Mouse (Mus musculus): ENCODE measurements around the gene Gm3854. TPM values are rescaled to one million over a fixed set of nuclear protein-coding genes. Genes with fewer than 3 reads are reported as not detected.
A peak's percentile ranks its signal among the peaks of the same experiment; 100 is the strongest.
"Not testable (repeated sequence)": the region's sequence is repeated elsewhere in the genome, so short reads cannot be mapped to it uniquely, and the experiment has no call there.

The Gm3854 gene
- polyA plus RNA-seq, 1 experiment from 2014 or later, result 1.3 TPM

DNA sequence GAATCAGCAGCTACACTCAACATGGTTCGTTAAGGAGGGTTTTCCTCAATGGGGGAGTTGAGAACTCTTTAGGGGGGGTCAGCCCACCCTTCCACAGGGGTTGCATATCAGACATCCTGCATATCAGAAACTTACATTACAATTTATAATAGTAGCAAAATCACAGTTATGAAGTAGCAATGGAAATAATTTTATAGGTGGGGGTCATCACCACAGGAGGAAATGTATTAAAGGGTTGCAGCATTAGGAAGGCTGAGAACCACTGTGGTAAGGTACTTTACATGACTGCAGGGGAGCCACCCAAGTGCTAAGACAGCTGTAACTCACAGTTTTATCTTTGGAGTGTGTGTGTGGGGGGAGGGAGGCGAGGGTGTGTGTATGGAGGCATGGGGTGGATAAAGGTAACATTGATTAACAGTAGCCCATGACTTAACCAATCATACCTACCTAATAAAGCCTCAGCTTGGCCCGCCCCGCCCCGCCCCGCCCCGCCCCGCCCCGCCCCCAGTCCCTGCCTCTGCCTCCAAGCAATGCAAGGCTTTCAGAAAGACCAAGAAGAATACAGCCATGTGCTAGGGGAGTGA lies 17.0 kb downstream of the Gm3854 start:
- WGBS, result 10% methylated on average over 9 of the region's 9 CpGs
- no peak for DNase-seq (ENCODE audit: low spot score)
- ATAC-seq (replicated peaks; ENCODE audit: low FRiP score), result peak; percentile 34

DNA sequence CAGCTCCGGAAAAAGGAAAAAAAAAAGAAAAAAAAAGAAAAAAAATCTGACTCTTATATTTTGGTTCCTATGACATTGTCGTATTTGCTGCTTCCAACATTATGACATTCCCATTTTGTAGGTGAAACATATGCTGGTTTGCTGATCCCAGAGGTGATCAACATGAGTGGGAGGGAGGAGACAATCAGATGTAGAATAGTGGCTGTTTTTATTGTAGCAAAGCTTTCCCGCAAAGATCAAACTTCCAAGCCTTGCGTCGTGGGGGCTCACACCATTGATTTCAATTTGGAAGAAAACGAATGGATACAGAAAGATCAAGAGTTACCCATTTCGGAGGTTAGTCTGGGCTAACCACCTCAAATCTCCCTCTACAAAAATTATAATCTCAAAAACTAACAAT lies 18.2 kb downstream of the Gm3854 start:
- H3K9ac ChIP-seq (ENCODE audit: low read depth, low read length), result peak overlapping the region; percentile 56; the same call in 1 of the 2 replicates
- H3K4me2 ChIP-seq, result peak overlapping the region; percentile 87
- ATAC-seq (replicated peaks; ENCODE audit: low FRiP score) (no peak), DNase-seq (ENCODE audit: low spot score) (no peak)
- no peaks in the 10 kb centered on the region for H3K27me3 ChIP-seq (replicated peaks; ENCODE audit: control insufficient read depth, insufficient read depth, low read length)
- H3K4me3 ChIP-seq (ENCODE audit: low read depth, low read length), result peak overlapping the region; percentile 68
- peaks cover 13% of the 10 kb centered on the region for H3K4me1 ChIP-seq (replicated peaks; ENCODE audit: control insufficient read depth, insufficient read depth, low read length)
- peak overlapping the region; percentile 71 for H3K27ac ChIP-seq (ENCODE audit: low read depth, low read length)
- 27% methylated on average over 7 of the region's 7 CpGs for WGBS
- H3K9me3 ChIP-seq (ENCODE audit: control insufficient read depth, low read length), result no peaks in the 10 kb centered on the region
- H3K36me3 ChIP-seq (ENCODE audit: control insufficient read depth, insufficient read depth, low read length), result no peaks in the 10 kb centered on the region

More for the DNA sequence above, 17.0 kb downstream of the Gm3854 start:
- Histone ChIP-seq H3K9ac (ENCODE audit: low read depth, low read length) (no peak overlapping the region), H3K27me3 (replicated peaks; ENCODE audit: control insufficient read depth, insufficient read depth, low read length) (no peaks in the 10 kb centered on the region), H3K4me3 (ENCODE audit: low read depth, low read length) (no peak overlapping the region), H3K4me1 (replicated peaks; ENCODE audit: control insufficient read depth, insufficient read depth, low read length) (peaks cover 9% of the 10 kb centered on the region), H3K27ac (ENCODE audit: low read depth, low read length) (no peak overlapping the region), H3K9me3 (ENCODE audit: control insufficient read depth, low read length) (no peaks in the 10 kb centered on the region), H3K36me3 (ENCODE audit: control insufficient read depth, insufficient read depth, low read length) (no peaks in the 10 kb centered on the region), H3K4me2 (no peak overlapping the region)

DNA sequence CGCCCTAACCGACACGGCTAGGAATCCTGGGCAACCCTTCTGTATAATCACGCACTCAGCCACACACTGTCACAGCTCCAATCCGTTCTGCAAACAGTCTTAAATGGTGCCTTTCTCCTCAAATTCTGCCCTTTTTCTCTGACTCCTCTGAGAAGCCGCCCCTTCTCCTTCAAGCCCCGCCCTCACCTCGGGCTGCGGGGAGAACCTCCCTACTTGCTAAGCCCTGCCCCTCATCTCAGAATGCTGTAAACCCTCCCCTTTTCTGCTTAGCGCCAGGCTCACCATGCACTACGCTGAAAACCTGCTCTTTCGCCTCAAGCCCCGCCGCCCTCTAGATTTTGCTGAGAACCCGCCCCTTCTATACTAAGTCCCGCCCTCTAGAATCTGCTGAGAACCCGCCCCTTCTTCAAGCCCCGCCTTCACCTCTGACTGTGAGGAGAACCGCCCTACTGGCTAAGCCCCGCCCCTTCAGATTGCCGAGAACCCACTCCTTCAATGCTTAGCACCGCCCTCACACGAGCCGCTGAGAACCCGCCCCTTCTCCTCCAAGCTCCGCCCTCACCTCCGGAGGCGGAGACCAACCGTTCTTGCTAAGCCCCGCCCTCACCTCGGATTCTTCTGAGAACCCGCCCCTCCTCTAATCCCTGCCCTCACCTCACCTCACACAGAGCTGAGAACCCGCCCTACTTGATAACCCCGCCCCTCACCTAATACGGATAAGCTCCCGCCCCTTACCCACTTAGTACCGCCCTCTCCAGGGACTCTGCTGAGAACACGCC lies 18.9 kb downstream of the Gm3854 start:
- ATAC-seq (replicated peaks; ENCODE audit: low FRiP score) (peak; percentile 85), DNase-seq (ENCODE audit: low spot score) (peak; percentile 99)
- Histone ChIP-seq H3K9ac (ENCODE audit: low read depth, low read length) (peak overlapping the region; percentile 56; the same call in 1 of the 2 replicates), H3K27ac (ENCODE audit: low read depth, low read length) (peak overlapping the region; percentile 76), H3K27me3 (replicated peaks; ENCODE audit: control insufficient read depth, insufficient read depth, low read length) (no peaks in the 10 kb centered on the region), H3K9me3 (ENCODE audit: control insufficient read depth, low read length) (no peaks in the 10 kb centered on the region), H3K4me3 (ENCODE audit: low read depth, low read length) (peak overlapping the region; percentile 68), H3K4me1 (replicated peaks; ENCODE audit: control insufficient read depth, insufficient read depth, low read length) (peaks cover 13% of the 10 kb centered on the region), H3K4me2 (peak overlapping the region; percentile 87), H3K36me3 (ENCODE audit: control insufficient read depth, insufficient read depth, low read length) (no peaks in the 10 kb centered on the region)
- under 1% methylated on average over 38 of the region's 38 CpGs for WGBS

DNA sequence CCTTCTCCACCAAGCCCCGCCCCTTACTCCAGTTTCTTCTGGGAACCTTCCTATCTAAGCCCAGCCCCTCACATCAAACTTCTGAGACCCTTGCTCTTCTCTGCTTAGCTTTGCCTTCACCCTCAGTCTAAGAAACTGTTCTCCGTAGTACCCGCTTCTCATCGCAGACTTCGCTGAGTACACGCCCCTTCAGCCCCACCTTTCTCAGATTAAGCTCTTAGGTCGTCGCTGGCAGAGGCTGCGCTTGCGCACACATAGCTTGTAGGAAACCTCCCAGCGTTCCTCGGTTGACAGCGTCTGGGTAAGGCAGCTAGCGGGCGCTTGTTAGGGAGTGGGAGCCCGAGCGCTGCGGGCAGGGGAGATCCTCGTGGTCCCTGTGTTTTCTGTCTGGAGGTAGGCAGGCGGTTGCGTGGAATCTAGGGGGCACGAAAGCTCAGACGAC lies 19.5 kb downstream of the Gm3854 start, which contains the start of gene Zfp78:
Gene Zfp78 (plus strand): TSS at position 234 of the 442 bp plus-strand sequence.
- DNase-seq (ENCODE audit: low spot score), result no peak
- Histone ChIP-seq H3K9me3 (ENCODE audit: control insufficient read depth, low read length) (no peaks in the 10 kb centered on the region), H3K9ac (ENCODE audit: low read depth, low read length) (peak within 1 kb of the TSS; percentile 65), H3K27ac (ENCODE audit: low read depth, low read length) (peak within 1 kb of the TSS; percentile 76), H3K4me2 (peak within 1 kb of the TSS; percentile 87), H3K4me1 (replicated peaks; ENCODE audit: control insufficient read depth, insufficient read depth, low read length) (peaks cover 13% of the 10 kb centered on the region), H3K4me3 (ENCODE audit: low read depth, low read length) (peak within 1 kb of the TSS; percentile 68), H3K36me3 (ENCODE audit: control insufficient read depth, insufficient read depth, low read length) (no peaks in the 10 kb centered on the region), H3K27me3 (replicated peaks; ENCODE audit: control insufficient read depth, insufficient read depth, low read length) (no peaks in the 10 kb centered on the region)
- 1% methylated on average over 23 of the region's 23 CpGs for WGBS
- peak; percentile 78 for ATAC-seq (replicated peaks; ENCODE audit: low FRiP score)

DNA sequence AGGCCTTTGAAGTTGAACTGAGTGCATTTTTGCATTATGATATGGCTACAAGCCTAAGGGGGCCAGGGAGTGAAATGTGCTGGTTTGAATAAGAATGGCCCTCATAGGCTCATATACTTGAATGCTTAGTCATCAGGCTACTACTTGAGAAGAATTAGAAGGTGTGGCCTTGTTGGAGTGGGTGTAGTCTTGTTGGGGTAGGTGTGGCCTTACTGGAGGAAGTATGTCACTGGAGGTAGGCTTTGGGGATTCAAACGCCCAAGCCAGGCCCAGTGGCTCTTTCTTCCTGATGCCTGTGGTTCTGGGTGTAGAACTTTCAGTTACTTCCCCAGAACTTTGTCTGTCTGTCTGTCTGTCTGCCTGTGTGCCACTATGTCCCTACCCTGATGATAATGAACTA lies 21.2 kb downstream of the Gm3854 start:
- H3K36me3 ChIP-seq (ENCODE audit: control insufficient read depth, insufficient read depth, low read length), result no peaks in the 10 kb centered on the region
- no peak overlapping the region for H3K4me3 ChIP-seq (ENCODE audit: low read depth, low read length)
- no peaks in the 10 kb centered on the region for H3K27me3 ChIP-seq (replicated peaks; ENCODE audit: control insufficient read depth, insufficient read depth, low read length)
- H3K9me3 ChIP-seq (ENCODE audit: control insufficient read depth, low read length), result no peaks in the 10 kb centered on the region
- H3K4me1 ChIP-seq (replicated peaks; ENCODE audit: control insufficient read depth, insufficient read depth, low read length), result peaks cover 11% of the 10 kb centered on the region
- 75% methylated on average over 1 of the region's 1 CpGs for WGBS
- ATAC-seq (replicated peaks; ENCODE audit: low FRiP score) (no peak), DNase-seq (ENCODE audit: low spot score) (no peak)
- no peak overlapping the region for H3K9ac ChIP-seq (ENCODE audit: low read depth, low read length)
- no peak overlapping the region for H3K27ac ChIP-seq (ENCODE audit: low read depth, low read length)
- no peak overlapping the region for H3K4me2 ChIP-seq

DNA sequence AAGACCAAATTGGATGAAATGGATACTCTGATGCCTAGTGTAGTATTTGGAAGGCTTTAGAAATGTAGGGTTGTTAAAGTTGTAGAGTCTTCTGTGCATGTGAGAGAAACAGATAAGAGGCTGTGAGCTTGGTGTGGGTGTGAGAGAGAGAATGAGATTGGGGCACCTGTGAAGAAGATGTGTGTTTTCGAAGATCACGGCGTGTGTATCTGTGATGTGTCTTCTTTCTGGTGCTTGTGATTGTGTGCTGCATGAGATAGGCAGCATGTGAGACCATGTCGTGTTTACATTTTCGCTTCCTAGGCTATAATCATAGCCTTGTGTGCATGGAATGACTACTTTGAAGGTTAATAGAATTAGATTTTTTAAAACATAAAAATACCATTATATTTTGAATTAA lies 23.6 kb downstream of the Gm3854 start:
- peak overlapping the region; percentile 2; the same call in 1 of the 2 replicates for H3K4me2 ChIP-seq
- ATAC-seq (replicated peaks; ENCODE audit: low FRiP score), result peak; percentile 11; the same call in 1 of the 2 replicates
- H3K4me1 ChIP-seq (replicated peaks; ENCODE audit: control insufficient read depth, insufficient read depth, low read length), result peaks cover 7% of the 10 kb centered on the region

DNA sequence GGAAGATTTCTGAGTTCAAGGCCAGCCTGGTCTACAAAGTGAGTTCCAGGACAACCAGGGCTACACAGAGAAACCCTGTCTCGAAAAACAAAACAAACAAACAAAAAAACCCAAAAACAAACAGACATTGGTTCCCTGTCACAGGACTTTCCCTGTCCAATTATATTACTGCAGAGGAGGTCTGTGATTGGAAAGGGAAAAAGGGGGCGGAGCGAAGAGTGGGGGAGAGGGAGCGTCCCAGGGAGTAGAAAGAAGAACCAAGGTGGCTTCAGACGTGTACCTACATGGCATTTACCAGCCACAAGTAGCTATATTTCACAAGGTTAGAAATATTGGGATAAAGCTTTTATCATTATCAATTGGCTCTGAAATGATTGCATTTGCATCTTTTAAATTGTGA lies 24.6 kb downstream of the Gm3854 start:
- not testable (repeated sequence) for H3K9me3 ChIP-seq (ENCODE audit: control insufficient read depth, low read length); DNase-seq (ENCODE audit: low spot score); H3K27me3 ChIP-seq (replicated peaks; ENCODE audit: control insufficient read depth, insufficient read depth, low read length); H3K4me2 ChIP-seq; H3K36me3 ChIP-seq (ENCODE audit: control insufficient read depth, insufficient read depth, low read length); H3K4me3 ChIP-seq (ENCODE audit: low read depth, low read length); ATAC-seq (replicated peaks; ENCODE audit: low FRiP score); H3K9ac ChIP-seq (ENCODE audit: low read depth, low read length); H3K4me1 ChIP-seq (replicated peaks; ENCODE audit: control insufficient read depth, insufficient read depth, low read length); H3K27ac ChIP-seq (ENCODE audit: low read depth, low read length)
- 80% methylated on average over 5 of the region's 5 CpGs for WGBS

More for the DNA sequence above, 23.6 kb downstream of the Gm3854 start:
- DNase-seq (ENCODE audit: low spot score), result no peak
- H3K4me3 ChIP-seq (ENCODE audit: low read depth, low read length), result no peak overlapping the region
- no peaks in the 10 kb centered on the region for H3K36me3 ChIP-seq (ENCODE audit: control insufficient read depth, insufficient read depth, low read length)
- WGBS, result 56% methylated on average over 5 of the region's 5 CpGs
- H3K9ac ChIP-seq (ENCODE audit: low read depth, low read length), result no peak overlapping the region
- no peaks in the 10 kb centered on the region for H3K9me3 ChIP-seq (ENCODE audit: control insufficient read depth, low read length)
- no peaks in the 10 kb centered on the region for H3K27me3 ChIP-seq (replicated peaks; ENCODE audit: control insufficient read depth, insufficient read depth, low read length)
- H3K27ac ChIP-seq (ENCODE audit: low read depth, low read length), result peak overlapping the region; percentile 70

DNA sequence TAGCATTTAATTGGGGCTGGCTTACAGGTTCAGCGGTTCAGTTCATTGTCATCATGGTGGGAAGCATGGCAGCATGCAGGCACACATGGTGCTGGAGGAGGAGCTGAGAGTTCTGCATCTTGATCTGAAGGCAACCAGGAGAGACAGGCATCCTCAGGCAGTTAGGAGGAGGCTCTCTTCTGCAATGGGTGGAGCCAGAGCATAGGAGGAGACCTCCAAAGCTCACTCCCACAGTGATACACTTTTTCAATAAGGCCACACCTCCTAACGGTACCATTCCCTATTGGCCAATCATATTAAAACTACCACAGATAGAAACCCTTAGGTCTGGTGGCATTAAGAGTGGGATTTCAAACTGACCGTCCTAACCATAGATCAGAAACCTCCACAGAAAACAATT lies 25.9 kb downstream of the Gm3854 start:
- Histone ChIP-seq H3K27me3 (replicated peaks; ENCODE audit: control insufficient read depth, insufficient read depth, low read length) (no peaks in the 10 kb centered on the region), H3K4me3 (ENCODE audit: low read depth, low read length) (no peak overlapping the region), H3K4me2 (no peak overlapping the region), H3K9me3 (ENCODE audit: control insufficient read depth, low read length) (no peaks in the 10 kb centered on the region), H3K9ac (ENCODE audit: low read depth, low read length) (no peak overlapping the region), H3K27ac (ENCODE audit: low read depth, low read length) (no peak overlapping the region), H3K36me3 (ENCODE audit: control insufficient read depth, insufficient read depth, low read length) (no peaks in the 10 kb centered on the region), H3K4me1 (replicated peaks; ENCODE audit: control insufficient read depth, insufficient read depth, low read length) (0 out of 2 replicates have a peak, but pooled peaks cover 4% of the 10 kb centered on the region)
- DNase-seq (ENCODE audit: low spot score) (no peak), ATAC-seq (replicated peaks; ENCODE audit: low FRiP score) (peak; percentile 50)
- 74% methylated on average over 3 of the region's 3 CpGs for WGBS

All from liver, embryonic 11.5 days (tissue).